Mouse (Mus musculus): ENCODE data around the gene Angptl3. TPM values are rescaled to one million over a fixed set of nuclear protein-coding genes. Genes with fewer than 3 reads are reported as not detected.

The Angptl3 gene
- total RNA-seq (2022), result 1 to 10 TPM; 3.3 to 6.1 (median 3.9) TPM

GRCm38 (mm10) chr4:99030686-99031085 lies at the start of gene Angptl3:
TSS of gene Angptl3 (plus strand) at chr4:99030954.
- DNase-seq (ENCODE audit: low spot score), result no peak

GRCm38 (mm10) chr4:98984701-98985100 lies 46.1 kb upstream of the Angptl3 start:
- DNase-seq (ENCODE audit: low spot score), result no peak

DNA sequence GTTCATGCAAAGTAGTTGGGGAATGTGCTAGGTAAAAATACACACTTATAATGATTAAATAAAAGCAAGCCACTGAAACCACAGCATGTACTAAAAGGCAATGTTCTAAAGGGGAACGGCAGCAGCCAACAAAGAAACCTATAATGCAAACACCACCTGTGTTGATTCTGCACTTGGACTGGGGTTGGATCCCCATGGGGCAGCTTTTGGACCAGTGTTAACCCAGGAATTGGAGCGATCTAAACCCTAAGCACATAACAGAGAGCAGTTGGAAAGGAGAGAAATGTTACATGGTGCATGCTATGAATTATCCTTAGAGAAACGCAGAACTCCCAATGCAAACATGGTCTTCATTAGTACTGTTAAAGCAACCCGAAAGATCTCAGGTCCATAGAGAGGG lies 37.3 kb upstream of the Angptl3 start:
- DNase-seq (ENCODE audit: low spot score), result no peak

DNA sequence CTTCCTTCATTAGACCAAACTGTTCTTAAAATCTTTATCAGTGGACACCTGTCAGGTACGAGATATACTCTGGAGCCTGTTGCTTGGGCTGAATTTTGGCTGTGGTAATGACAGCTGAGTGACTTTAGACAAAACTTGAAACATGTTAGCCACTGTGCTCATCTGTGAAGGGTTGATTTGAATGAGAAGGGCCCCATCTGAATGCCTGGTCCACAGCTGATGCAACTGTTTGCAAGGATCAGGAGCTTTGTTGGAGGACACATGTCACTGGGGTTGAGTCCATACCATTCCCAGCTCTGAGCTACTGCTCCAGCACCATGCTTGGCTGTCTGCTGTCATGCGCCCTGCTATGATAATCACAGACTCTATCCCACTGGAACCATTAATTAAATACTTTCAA lies 25.2 kb upstream of the Angptl3 start:
- DNase-seq (ENCODE audit: low spot score), result no peak

DNA sequence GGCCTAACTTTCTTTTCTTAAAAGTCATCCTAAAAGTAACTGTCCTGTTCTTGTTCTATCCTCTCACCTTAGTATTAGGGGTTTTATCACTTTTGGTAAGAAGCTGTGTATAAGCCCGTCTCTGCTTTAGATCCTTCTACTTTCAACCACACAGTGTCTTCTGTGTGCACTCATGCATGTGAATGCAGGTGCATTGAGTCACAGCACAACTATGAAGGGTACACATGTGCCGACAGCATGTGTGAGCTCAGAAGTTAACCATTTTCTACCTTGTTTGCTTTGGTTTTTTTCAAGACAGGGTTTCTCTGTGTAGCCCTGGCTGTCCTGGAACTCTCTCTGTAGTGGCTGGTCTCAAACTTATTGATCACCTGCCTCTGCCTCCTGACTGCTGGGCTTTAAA lies 24.4 kb upstream of the Angptl3 start:
- no peak for DNase-seq (ENCODE audit: low spot score)

GRCm38 (mm10) chr4:99011039-99011438 lies 19.7 kb upstream of the Angptl3 start:
- DNase-seq (ENCODE audit: low spot score), result no peak

DNA sequence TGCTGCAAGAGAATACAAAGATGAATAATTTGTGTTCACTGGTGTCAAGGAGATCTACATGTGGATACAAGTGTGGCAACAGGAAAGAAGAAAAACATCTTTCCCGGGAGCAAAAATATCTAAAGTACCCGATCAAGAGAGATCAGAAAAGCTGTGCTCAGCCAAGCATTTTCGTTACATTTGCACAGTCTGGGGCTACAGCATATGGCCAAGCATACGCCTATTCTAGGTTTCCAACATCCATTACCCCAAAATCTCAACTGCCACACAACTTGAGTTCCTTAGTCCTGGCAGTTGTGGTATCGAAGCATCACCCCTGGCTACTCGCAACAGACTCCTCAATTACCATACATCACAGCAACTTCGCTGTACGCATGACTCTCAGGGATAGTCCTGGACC lies 8.5 kb upstream of the Angptl3 start:
- no peak for DNase-seq (ENCODE audit: low spot score)

DNA sequence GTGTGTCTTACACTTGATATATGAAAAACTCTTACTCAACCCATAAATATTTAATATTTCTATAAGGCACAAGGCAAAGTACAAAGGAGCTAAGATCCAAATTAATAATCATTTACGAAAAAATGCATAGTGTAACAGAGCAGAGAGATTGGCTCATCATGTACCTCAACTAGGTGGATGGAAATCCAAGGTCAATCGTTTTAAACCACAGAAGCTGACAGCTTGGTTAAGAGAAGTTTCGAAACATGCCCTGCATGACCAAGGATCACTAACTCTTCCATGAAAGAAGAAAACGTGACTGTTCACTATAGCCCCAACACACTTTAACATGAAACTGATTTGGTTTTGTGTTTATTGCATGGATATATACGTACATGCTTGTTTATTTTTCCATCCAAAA lies 2.4 kb upstream of the Angptl3 start:
- DNase-seq (ENCODE audit: low spot score), result no peak

DNA sequence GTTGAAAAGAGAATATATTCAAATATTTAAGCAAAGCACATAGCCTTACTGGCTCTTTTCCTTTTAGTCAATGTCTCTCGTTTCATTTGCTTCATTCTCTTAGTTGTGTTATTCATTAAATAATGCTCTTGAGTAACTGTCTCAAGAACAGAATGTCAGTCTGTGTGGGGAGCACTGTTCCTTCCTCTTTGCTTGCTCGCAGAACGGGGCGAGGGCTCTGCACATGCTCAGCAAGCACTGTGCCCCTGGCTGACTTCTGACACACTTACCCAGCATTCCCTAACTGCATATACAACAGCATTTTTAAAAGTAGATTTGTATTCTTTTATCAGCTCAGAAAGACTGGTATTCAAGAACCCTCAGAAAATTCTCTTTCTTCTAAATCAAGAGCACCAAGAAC lies 2.2 kb downstream of the Angptl3 start:
- peak; percentile 13 for DNase-seq (ENCODE audit: low spot score)

GRCm38 (mm10) chr4:99044854-99045253 lies 14.1 kb downstream of the Angptl3 start:
- DNase-seq (ENCODE audit: low spot score), result no peak

DNA sequence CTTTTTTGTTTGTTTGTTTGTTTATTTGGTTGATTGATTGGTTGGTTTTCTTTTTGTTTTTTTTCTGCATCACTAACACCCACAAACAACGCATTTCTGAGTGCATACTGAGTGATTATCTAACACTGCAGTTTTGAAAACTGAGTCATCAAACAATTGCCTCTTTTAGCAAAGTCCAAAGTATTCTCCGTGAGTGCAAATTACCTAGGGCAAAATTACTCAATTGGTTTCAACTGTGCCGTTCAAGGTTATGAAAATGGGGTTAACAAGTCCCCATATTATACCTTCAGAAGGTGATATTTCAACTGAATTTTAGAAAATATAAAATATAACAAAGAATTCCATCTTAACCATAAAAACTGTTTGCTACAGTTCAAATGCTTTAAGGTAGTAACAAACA lies 15.7 kb downstream of the Angptl3 start:
- no peak for DNase-seq (ENCODE audit: low spot score)

DNA sequence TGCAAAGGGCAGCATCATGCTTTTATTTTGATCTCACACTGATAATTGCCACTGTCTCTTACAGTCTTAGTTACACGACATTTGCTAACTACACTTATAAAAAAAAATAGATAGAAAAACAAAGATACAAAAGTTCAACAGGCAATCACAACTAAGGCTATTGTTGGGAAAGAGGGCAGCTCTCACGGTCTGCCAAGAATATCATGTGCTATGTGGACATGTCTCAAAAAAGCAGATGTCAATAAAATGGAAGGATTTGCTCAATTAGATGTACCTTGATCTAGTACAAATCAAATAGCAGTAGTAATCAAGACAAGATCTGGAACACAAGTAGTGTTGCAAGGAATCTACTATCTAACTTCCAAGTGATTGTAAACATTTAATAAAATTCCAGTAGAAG lies 17.8 kb downstream of the Angptl3 start:
- DNase-seq (ENCODE audit: low spot score), result no peak

DNA sequence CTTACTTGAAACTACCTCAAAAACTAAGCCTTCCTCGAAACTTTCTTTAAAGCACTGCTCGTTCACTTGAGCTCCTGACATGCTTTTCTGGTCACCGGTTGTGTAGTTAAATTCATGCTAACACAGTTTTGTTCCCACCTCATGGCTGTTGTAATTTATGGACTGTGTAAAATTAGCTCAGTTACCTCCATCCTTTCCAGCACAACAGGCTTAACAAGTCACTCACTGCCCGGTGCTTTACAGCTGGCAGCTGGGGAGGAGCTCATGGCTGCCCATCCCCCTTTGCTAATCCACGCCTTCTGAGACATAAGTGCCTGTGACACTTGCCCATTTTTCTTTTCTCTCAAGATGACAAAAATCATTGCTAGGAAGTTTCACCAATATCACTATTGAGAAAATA lies 33.8 kb downstream of the Angptl3 start:
- no peak for DNase-seq (ENCODE audit: low spot score)

GRCm38 (mm10) chr4:99068806-99069205 lies 38.1 kb downstream of the Angptl3 start:
- DNase-seq (ENCODE audit: low spot score), result no peak

GRCm38 (mm10) chr4:99078005-99078404 lies 47.3 kb downstream of the Angptl3 start:
- DNase-seq (ENCODE audit: low spot score), result no peak

GRCm38 (mm10) chr4:99081169-99081568 lies 50.4 kb downstream of the Angptl3 start:
- no peak for DNase-seq (ENCODE audit: low spot score)

- no peak for DNase-seq (ENCODE audit: low spot score)
These were observed 53.1 kb downstream of the Angptl3 start for GRCm38 (mm10) chr4:99083862-99084261.

GRCm38 (mm10) chr4:99087760-99088485 lies 57.2 kb downstream of the Angptl3 start:
- no peak for DNase-seq (ENCODE audit: low spot score)

- no peak for DNase-seq (ENCODE audit: low spot score)
These were observed 60.5 kb downstream of the Angptl3 start for GRCm38 (mm10) chr4:99091151-99091701.

DNA sequence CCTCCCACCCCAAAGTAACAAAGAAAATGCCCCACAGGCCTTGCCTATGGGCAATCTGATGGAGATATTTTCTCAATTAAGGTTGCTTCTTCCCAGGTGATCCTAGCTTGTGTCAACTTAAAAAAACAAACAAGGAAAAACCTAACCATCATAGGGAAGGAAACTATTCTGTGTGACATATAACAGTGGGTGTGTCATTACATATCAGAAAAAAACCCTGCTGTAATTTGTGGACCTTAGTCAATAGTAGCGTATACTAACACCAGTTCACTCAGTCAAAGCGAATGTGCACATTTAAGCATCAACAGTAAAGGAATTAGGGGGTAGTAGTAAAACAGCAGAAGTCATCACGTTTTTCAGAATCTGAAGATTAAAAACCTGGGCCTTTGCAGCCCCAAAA lies 61.0 kb downstream of the Angptl3 start:
- DNase-seq (ENCODE audit: low spot score), result no peak
